Mouse (Mus musculus) testis, adult 2 months (tissue): Measurements from ENCODE around the gene Gm10024.

ENCODE experiments used
- CTCF ChIP-seq: fragments of 200-500 bp; IDR thresholded peaks from 2 replicates; pipeline ENCODE4 v1.5.1; 2012; ENCODE audit warnings: low read depth, mild to moderate bottlenecking, inconsistent platforms, low read length, moderate library complexity; ENCODE audit not compliant: control insufficient read depth, insufficient read depth, insufficient replicate concordance
- POLR2A ChIP-seq: fragments of 200-500 bp; IDR thresholded peaks from 2 replicates; pipeline ENCODE4 v1.6.1; 2012; ENCODE audit warnings: low read depth, mild to moderate bottlenecking, inconsistent platforms, low read length, moderate library complexity; ENCODE audit not compliant: control insufficient read depth

- TF ChIP-seq CTCF = no peak
- TF ChIP-seq POLR2A = no peak
Measured at GRCm38 (mm10) chr10:77687021-77687420, 24.2 kb upstream of the Gm10024 start.
